Mouse (Mus musculus): Measurements from ENCODE around the gene Noto.

GRCm38 (mm10) chr6:85415829-85416228 lies 7.9 kb upstream of the Noto start:
- TF ChIP-seq POLR2A (IDR thresholded peaks at IDR 0.05; ENCODE audit: borderline replicate concordance, control insufficient read depth, low read depth, low read length) (no peak), CTCF (IDR thresholded peaks at IDR 0.05; ENCODE audit: control insufficient read depth, insufficient read depth, low read length) (no peak)
